Mouse (Mus musculus) heart, adult 18-20 months (tissue): ENCODE results near the gene Ap1s1. TPM values are rescaled to one million over a fixed set of nuclear protein-coding genes. Genes with fewer than 3 reads are reported as not detected.
A peak's percentile ranks its signal among the peaks of the same experiment; 100 is the strongest.

ENCODE experiments used
- DNase-seq, 2 experiments: peaks; one replicate each; pipeline ENCODE4 v3.0.0; 2021 to 2022; ENCODE audit warnings: mixed read lengths in 1 of 2
- long read RNA-seq, 2 experiments: library from polyadenylated mRNA; stranded (forward); transcript quantifications; one replicate each; pipeline ENCODE4 v2.0.0; 2021
- total RNA-seq, 2 experiments: library from RNA; stranded (reverse); gene quantifications; 2 replicates each; pipeline ENCODE4 v1.2.3; 2021

Ap1s1 gene
- total RNA-seq = 10 to 100 TPM; 37.5 to 40.2 TPM
- long read RNA-seq, experiment 1, transcript Ap1s1-201 (5 exons, 1,353 nt) = major isoform, 31 of 36 reads
- long read RNA-seq, experiment 1, partial matches to known transcripts = 1 of 36 reads
- long read RNA-seq, experiment 1, other reads (novel, unspliced or antisense) = 4 of 36 reads
- long read RNA-seq, experiment 2, transcript Ap1s1-201 (5 exons, 1,353 nt) = major isoform, 22 of 30 reads
- long read RNA-seq, experiment 2, partial matches to known transcripts = 1 of 30 reads
- long read RNA-seq, experiment 2, other reads (novel, unspliced or antisense) = 4 of 30 reads

GRCm38 (mm10) chr5:137045402-137046323 lies at the start of gene Ap1s1:
TSS of gene Ap1s1 (minus strand) at chr5:137046135.
- DNase-seq = peak; percentile 96 to 97

GRCm38 (mm10) chr5:137095135-137095534 lies 49.2 kb upstream of the Ap1s1 start:
- DNase-seq = no peak

- peak; percentile 68 to 69 for DNase-seq
Measured at GRCm38 (mm10) chr5:137093720-137094119, 47.8 kb upstream of the Ap1s1 start.

GRCm38 (mm10) chr5:137091560-137091959 lies 45.6 kb upstream of the Ap1s1 start:
- DNase-seq = no peak

GRCm38 (mm10) chr5:137090870-137091269 lies 44.9 kb upstream of the Ap1s1 start:
- no peak for DNase-seq

GRCm38 (mm10) chr5:137087410-137087809 lies 41.5 kb upstream of the Ap1s1 start:
- DNase-seq = peak; percentile 66 to 84

GRCm38 (mm10) chr5:137085731-137086130 lies 39.8 kb upstream of the Ap1s1 start:
- DNase-seq = no peak

GRCm38 (mm10) chr5:137085021-137085420 lies 39.1 kb upstream of the Ap1s1 start:
- DNase-seq = no peak

- DNase-seq = no peak
Measured at GRCm38 (mm10) chr5:137083051-137083450, 37.1 kb upstream of the Ap1s1 start.

- peak; percentile 50 to 75 for DNase-seq
Measured at GRCm38 (mm10) chr5:137079849-137080248, 33.9 kb upstream of the Ap1s1 start.

- peak; percentile 39 to 55 for DNase-seq
Measured at GRCm38 (mm10) chr5:137078616-137079015, 32.7 kb upstream of the Ap1s1 start.

GRCm38 (mm10) chr5:137078041-137078440 lies 32.1 kb upstream of the Ap1s1 start:
- peak; percentile 32 to 39 for DNase-seq

GRCm38 (mm10) chr5:137077187-137077586 lies 31.3 kb upstream of the Ap1s1 start:
- no peak for DNase-seq

GRCm38 (mm10) chr5:137076191-137076930 lies 30.4 kb upstream of the Ap1s1 start:
- peak; percentile 75 to 88 for DNase-seq

- peak in 1 of 2 experiments; percentile 23 for DNase-seq
Measured at GRCm38 (mm10) chr5:137075726-137076125, 29.8 kb upstream of the Ap1s1 start.

GRCm38 (mm10) chr5:137074191-137074651 lies 28.3 kb upstream of the Ap1s1 start:
- DNase-seq = peak; percentile 67 to 78

GRCm38 (mm10) chr5:137073141-137073540 lies 27.2 kb upstream of the Ap1s1 start:
- peak in 1 of 2 experiments; percentile 37 for DNase-seq

- peak; percentile 92 to 96 for DNase-seq
Measured at GRCm38 (mm10) chr5:137072079-137072960, 26.4 kb upstream of the Ap1s1 start, which contains the start of gene Serpine1. TSS of gene Serpine1 (minus strand) at chr5:137072268.

GRCm38 (mm10) chr5:137070881-137071605 lies 25.1 kb upstream of the Ap1s1 start:
- no peak for DNase-seq

GRCm38 (mm10) chr5:137068711-137069110 lies 22.8 kb upstream of the Ap1s1 start:
- DNase-seq = no peak
